Mouse (Mus musculus): Measurements from ENCODE around the gene Treml1.

Treml1 gene

GRCm38 (mm10) chr17:48410299-48410785, 50.6 kb downstream of the Treml1 start:
- no peak for DNase-seq

DNA sequence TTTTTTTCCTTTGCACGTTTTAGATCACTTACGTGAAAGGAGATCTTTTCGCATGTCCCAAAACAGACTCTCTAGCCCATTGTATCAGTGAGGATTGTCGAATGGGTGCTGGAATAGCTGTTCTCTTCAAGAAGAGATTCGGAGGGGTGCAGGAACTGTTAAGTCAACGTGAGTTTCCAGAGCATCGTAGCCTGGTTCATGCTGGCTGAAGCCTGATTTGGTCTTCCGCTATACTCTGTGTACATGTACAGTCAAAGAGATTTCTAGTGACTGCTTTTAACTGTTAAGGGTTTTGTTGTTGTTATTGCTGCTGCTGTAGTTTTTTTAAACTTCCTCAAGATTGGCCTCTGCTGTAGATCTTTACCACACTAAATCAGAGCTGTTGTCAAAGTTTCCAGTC, 51.5 kb downstream of the Treml1 start:
- no peak for DNase-seq

DNA sequence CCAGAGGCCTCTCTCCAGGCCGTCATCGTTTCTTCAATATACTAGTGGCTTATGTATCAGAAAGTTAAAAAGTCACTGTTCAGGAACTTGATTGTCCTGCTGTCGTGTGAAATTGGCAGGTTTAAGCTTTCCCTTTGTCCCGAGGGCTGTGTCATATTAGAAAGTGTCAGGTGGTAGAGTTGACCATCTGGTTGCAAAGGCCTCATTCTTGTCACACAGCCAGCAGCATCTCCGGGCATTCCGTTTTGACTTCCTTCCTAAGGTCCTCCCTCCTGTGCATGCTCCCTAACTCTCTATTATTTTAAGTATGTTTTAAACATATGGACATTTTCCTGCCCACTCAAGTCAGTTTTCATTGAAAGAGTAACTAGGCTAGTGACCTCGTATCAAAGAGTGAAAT, 56.3 kb downstream of the Treml1 start:
- DNase-seq = no peak
